Mouse (Mus musculus): ENCODE results near the gene Gm5767. TPM values are rescaled to one million over a fixed set of nuclear protein-coding genes. Genes with fewer than 3 reads are reported as not detected.
"Not testable (repeated sequence)": the region's sequence is repeated elsewhere in the genome, so short reads cannot be mapped to it uniquely, and the experiment has no call there.

The Gm5767 gene
- polyA plus RNA-seq, 2 experiments from 2014 or later = not detected

GRCm38 (mm10) chr16:8714851-8715250 lies 34.3 kb downstream of the Gm5767 start:
- ATAC-seq = no peak

GRCm38 (mm10) chr16:8715513-8716080 lies 35.0 kb downstream of the Gm5767 start:
- no peak for ATAC-seq

GRCm38 (mm10) chr16:8716300-8716699 lies 35.7 kb downstream of the Gm5767 start:
- ATAC-seq = no peak

- no peak for ATAC-seq
Measured at GRCm38 (mm10) chr16:8717744-8718143, 37.2 kb downstream of the Gm5767 start.

GRCm38 (mm10) chr16:8720447-8720846 lies 39.9 kb downstream of the Gm5767 start:
- ATAC-seq = peak; percentile 74

- no peak for ATAC-seq
Measured at GRCm38 (mm10) chr16:8724031-8724430, 43.5 kb downstream of the Gm5767 start.

GRCm38 (mm10) chr16:8725807-8726206 lies 45.2 kb downstream of the Gm5767 start:
- ATAC-seq = no peak

- peak; percentile 66 for ATAC-seq
Measured at GRCm38 (mm10) chr16:8728111-8728748, 47.7 kb downstream of the Gm5767 start.

- no peak for ATAC-seq
Measured at GRCm38 (mm10) chr16:8731630-8732029, 51.1 kb downstream of the Gm5767 start.

GRCm38 (mm10) chr16:8732450-8732849 lies 51.9 kb downstream of the Gm5767 start:
- not testable (repeated sequence) for ATAC-seq

Other genes starting within 250 kb of the Gm5767 start
- gene Mettl22, start 210.0 kb upstream of the Gm5767 start, polyA plus RNA-seq (2017; shearing (Covaris generic)) = 10 to 100 TPM; 24.1 to 35.5 TPM
- gene Abat, start 167.3 kb upstream of the Gm5767 start, polyA plus RNA-seq (2017; shearing (Covaris generic)) = 1 to 10 TPM in 1 of 2 experiments, under 1 TPM in 1; 0.74 to 1.8 TPM
- gene Pmm2, start 43.1 kb upstream of the Gm5767 start, polyA plus RNA-seq (2017; shearing (Covaris generic)) = 100 to 1,000 TPM in 1 of 2 experiments, 10 to 100 TPM in 1; 93.6 to 129 TPM
- gene Tmem186, start 43.1 kb upstream of the Gm5767 start, polyA plus RNA-seq (2017; shearing (Covaris generic)) = 10 to 100 TPM; 10.1 to 15.7 TPM
- 10 to 100 TPM; 11.7 to 29.4 TPM for gene Carhsp1, start 8.6 kb upstream of the Gm5767 start, polyA plus RNA-seq (2017; shearing (Covaris generic))
- 10 to 100 TPM; 39.2 to 51.8 TPM for gene Usp7, start 111.5 kb downstream of the Gm5767 start, polyA plus RNA-seq (2017; shearing (Covaris generic))
- 10 to 100 TPM; 16.6 to 25.7 TPM for gene 1810013L24Rik, start 149.3 kb downstream of the Gm5767 start, polyA plus RNA-seq (2017; shearing (Covaris generic))

Data from CD4-positive, CD25-positive, alpha-beta regulatory T cell, adult 4 months (primary cell).